ENCODE assay signal across 29 mouse cellular contexts in the genomic region with DNA sequence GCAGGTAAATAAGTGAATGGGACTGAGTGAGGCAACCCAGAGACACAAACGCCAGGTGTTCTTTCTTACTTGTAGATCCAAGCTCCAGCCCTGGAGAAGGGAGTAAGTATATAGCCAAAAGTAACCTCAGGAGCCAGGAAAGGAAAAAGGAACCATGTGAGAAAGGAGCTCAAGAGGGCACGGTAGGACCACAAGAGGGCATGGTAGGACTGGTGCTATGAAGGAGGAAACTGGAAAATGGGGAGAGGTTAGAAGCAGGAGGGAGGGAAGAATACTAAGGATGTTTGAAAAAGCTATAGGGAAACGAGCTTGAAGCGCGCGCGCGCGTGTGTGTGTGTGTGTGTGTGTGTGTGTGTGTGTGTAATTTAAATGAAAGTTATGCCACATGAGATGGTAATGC.
DNase-seq lines count a peak whose midpoint lies in the region; ATAC-seq and TF ChIP-seq lines count a peak whose summit lies in the region.
"Had no signal": no experiment of that assay in that cellular context is flagged by ENCODE, and none has a peak within 500 bp of the region (broad histone marks: within the 10 kb centered on the region; RNA-seq: fewer than 3 reads in every experiment).

No protein-coding gene starts in this region.

- H3K27ac ChIP-seq in kidney, postnatal 0 days: no peak overlapping the region
- H3K27ac ChIP-seq in kidney, embryonic 16.5 days (ENCODE audit: low read length): no peak overlapping the region
- no peak overlapping the region for H3K27ac ChIP-seq in midbrain, postnatal 0 days (ENCODE audit: low read depth, low read length)
- H3K27ac ChIP-seq in midbrain, embryonic 13.5 days: no peak overlapping the region
- H3K27ac ChIP-seq: forebrain, embryonic 13.5 days; heart, embryonic 10.5 days; heart, embryonic 15.5 days; liver, embryonic 13.5 days; midbrain, embryonic 12.5 days; neural tube, embryonic 15.5 days had no signal

- peak; percentile 59 for TF ChIP-seq CTCF in kidney, postnatal 0 days (IDR thresholded peaks at IDR 0.05; ENCODE audit: low read depth)
- peak; percentile 75 for TF ChIP-seq CTCF in midbrain, postnatal 0 days (IDR thresholded peaks at IDR 0.05)

- H3K9ac ChIP-seq in kidney, postnatal 0 days (ENCODE audit: low read depth, low read length): no peak overlapping the region
- no peak overlapping the region for H3K9ac ChIP-seq in kidney, embryonic 16.5 days (replicated peaks; ENCODE audit: low read length)
- no peak overlapping the region for H3K9ac ChIP-seq in midbrain, postnatal 0 days (replicated peaks; ENCODE audit: low read length, poor library complexity, severe bottlenecking)
- no peak overlapping the region for H3K9ac ChIP-seq in midbrain, embryonic 13.5 days (replicated peaks)
- H3K9ac ChIP-seq: forebrain, embryonic 13.5 days; heart, embryonic 15.5 days; liver, embryonic 13.5 days; midbrain, embryonic 12.5 days; neural tube, embryonic 15.5 days had no signal

- WGBS in kidney, postnatal 0 days: 89% methylated on average over 9 of the region's 9 CpGs
- WGBS in kidney, embryonic 16.5 days: 86% methylated on average over 9 of the region's 9 CpGs
- WGBS in midbrain, postnatal 0 days: 89% methylated on average over 9 of the region's 9 CpGs
- 93% methylated on average over 9 of the region's 9 CpGs for WGBS in midbrain, embryonic 13.5 days

- no peak overlapping the region for H3K4me2 ChIP-seq in kidney, postnatal 0 days (ENCODE audit: low read length)
- H3K4me2 ChIP-seq in kidney, embryonic 16.5 days (replicated peaks; ENCODE audit: low read depth, low read length): no peak overlapping the region
- no peak overlapping the region for H3K4me2 ChIP-seq in midbrain, postnatal 0 days (ENCODE audit: low read depth, low read length, poor library complexity, severe bottlenecking)
- H3K4me2 ChIP-seq in midbrain, embryonic 13.5 days (replicated peaks): no peak overlapping the region
- H3K4me2 ChIP-seq: forebrain, embryonic 13.5 days; heart, embryonic 15.5 days; liver, embryonic 13.5 days; midbrain, embryonic 12.5 days; neural tube, embryonic 15.5 days had no signal

- no peaks in the 10 kb centered on the region for H3K27me3 ChIP-seq in kidney, postnatal 0 days (ENCODE audit: insufficient read depth, low read length)
- H3K27me3 ChIP-seq in kidney, embryonic 16.5 days (ENCODE audit: insufficient read depth, low read length): no peaks in the 10 kb centered on the region
- H3K27me3 ChIP-seq in midbrain, postnatal 0 days (ENCODE audit: insufficient read depth, low read length): no peaks in the 10 kb centered on the region
- no peaks in the 10 kb centered on the region for H3K27me3 ChIP-seq in midbrain, embryonic 13.5 days
- H3K27me3 ChIP-seq: forebrain, embryonic 13.5 days; heart, embryonic 15.5 days; liver, embryonic 13.5 days; midbrain, embryonic 12.5 days; neural tube, embryonic 15.5 days had no signal

- no peaks in the 10 kb centered on the region for H3K36me3 ChIP-seq in kidney, postnatal 0 days (ENCODE audit: insufficient read depth, low read length)
- peaks cover 11% of the 10 kb centered on the region for H3K36me3 ChIP-seq in kidney, embryonic 16.5 days (ENCODE audit: insufficient read depth, low read length)
- H3K36me3 ChIP-seq in midbrain, postnatal 0 days (ENCODE audit: insufficient read depth, low read length): no peaks in the 10 kb centered on the region
- H3K36me3 ChIP-seq in midbrain, embryonic 13.5 days: peaks cover 13% of the 10 kb centered on the region

- H3K4me3 ChIP-seq in kidney, postnatal 0 days (replicated peaks; ENCODE audit: low read depth, low read length): no peak overlapping the region
- H3K4me3 ChIP-seq in kidney, embryonic 16.5 days (ENCODE audit: low read length): no peak overlapping the region
- H3K4me3 ChIP-seq in midbrain, postnatal 0 days (ENCODE audit: low read depth, low read length): no peak overlapping the region
- H3K4me3 ChIP-seq in midbrain, embryonic 13.5 days (replicated peaks): no peak overlapping the region
- H3K4me3 ChIP-seq: erythroblast, embryonic 14.5 days; forebrain, embryonic 13.5 days; heart, embryonic 10.5 days; heart, embryonic 15.5 days; liver, embryonic 13.5 days; midbrain, embryonic 12.5 days; neural tube, embryonic 15.5 days had no signal

- no peak for ATAC-seq in kidney, postnatal 0 days (replicated peaks; ENCODE audit: low FRiP score, low read depth)
- no peak for ATAC-seq in kidney, embryonic 16.5 days (ENCODE audit: low FRiP score, low TSS enrichment)
- ATAC-seq in midbrain, postnatal 0 days (ENCODE audit: low FRiP score): no peak; the same call in 1 of the 2 replicates
- no peak for ATAC-seq in midbrain, embryonic 13.5 days
- ATAC-seq: forebrain, embryonic 13.5 days had no signal

- H3K4me1 ChIP-seq in kidney, postnatal 0 days (replicated peaks; ENCODE audit: insufficient read depth, low read length): no peaks in the 10 kb centered on the region
- no peaks in the 10 kb centered on the region for H3K4me1 ChIP-seq in kidney, embryonic 16.5 days (ENCODE audit: insufficient read depth, low read length)
- no peaks in the 10 kb centered on the region for H3K4me1 ChIP-seq in midbrain, postnatal 0 days (ENCODE audit: insufficient read depth, low read length)
- H3K4me1 ChIP-seq in midbrain, embryonic 13.5 days (replicated peaks): no peaks in the 10 kb centered on the region
- H3K4me1 ChIP-seq: forebrain, embryonic 13.5 days; heart, embryonic 10.5 days; liver, embryonic 13.5 days; midbrain, embryonic 12.5 days; neural tube, embryonic 15.5 days had no signal

- H3K9me3 ChIP-seq in kidney, postnatal 0 days (replicated peaks; ENCODE audit: low read length): no peaks in the 10 kb centered on the region
- peaks cover 3% of the 10 kb centered on the region; the same call in 1 of the 2 replicates for H3K9me3 ChIP-seq in kidney, embryonic 16.5 days (ENCODE audit: low read length)
- H3K9me3 ChIP-seq in midbrain, postnatal 0 days (ENCODE audit: low read length): no peaks in the 10 kb centered on the region
- H3K9me3 ChIP-seq in midbrain, embryonic 13.5 days: no peaks in the 10 kb centered on the region
- H3K9me3 ChIP-seq: forebrain, embryonic 13.5 days; heart, embryonic 10.5 days; heart, embryonic 15.5 days; liver, embryonic 13.5 days; midbrain, embryonic 12.5 days; neural tube, embryonic 15.5 days had no signal

- DNase-seq in heart, adult 11 months: peak; percentile 65
- no peak for DNase-seq in heart, postnatal 14 days
- peak; percentile 22 for DNase-seq in kidney, postnatal 0 days (ENCODE audit: low spot score)
- peak; percentile 12 for DNase-seq in midbrain, postnatal 0 days (ENCODE audit: low spot score)
- DNase-seq in ovary, postnatal 36 days (ENCODE audit: low spot score): no peak
- DNase-seq: adrenal gland, postnatal 25 days; B cell, adult 2 months; cerebellum, adult 18-20 months; cerebellum, postnatal 10 days; gastrocnemius, postnatal 14 days; kidney, adult 11 months; kidney, postnatal 36 days; layer of hippocampus, postnatal 36 days; left cerebral cortex, postnatal 4 days; liver, embryonic 13.5 days; lung, adult 18-20 months; lung, postnatal 14 days; right cerebral cortex, adult 18-20 months; spleen, adult 18-20 months; thymus, adult 18-20 months; thymus, postnatal 25 days had no signal

- intact Hi-C loops in heart, postnatal 14 days (cut with DNase I): loop anchor here (2.0 kb wide), 1 partner anchor 14 kb away; no protein-coding TSS in a partner anchor

Comparison
In these comparisons a context has a peak if more than half of its experiments do, and no peak if none do; other contexts are left out.
1. DNase-seq: peak in heart, adult 11 months (single experiment), kidney, postnatal 0 days (single experiment) and midbrain, postnatal 0 days (single experiment); none in heart, postnatal 14 days (0 of 2) and ovary, postnatal 36 days (single experiment).